Mouse (Mus musculus): ENCODE measurements at regions not wholly inside any gene's neighbourhood (a gene's known extent, or its start where the extent isn't known, plus 50 kb on each side); places are given as distances from the start of the nearest gene placed in this dataset.

DNA sequence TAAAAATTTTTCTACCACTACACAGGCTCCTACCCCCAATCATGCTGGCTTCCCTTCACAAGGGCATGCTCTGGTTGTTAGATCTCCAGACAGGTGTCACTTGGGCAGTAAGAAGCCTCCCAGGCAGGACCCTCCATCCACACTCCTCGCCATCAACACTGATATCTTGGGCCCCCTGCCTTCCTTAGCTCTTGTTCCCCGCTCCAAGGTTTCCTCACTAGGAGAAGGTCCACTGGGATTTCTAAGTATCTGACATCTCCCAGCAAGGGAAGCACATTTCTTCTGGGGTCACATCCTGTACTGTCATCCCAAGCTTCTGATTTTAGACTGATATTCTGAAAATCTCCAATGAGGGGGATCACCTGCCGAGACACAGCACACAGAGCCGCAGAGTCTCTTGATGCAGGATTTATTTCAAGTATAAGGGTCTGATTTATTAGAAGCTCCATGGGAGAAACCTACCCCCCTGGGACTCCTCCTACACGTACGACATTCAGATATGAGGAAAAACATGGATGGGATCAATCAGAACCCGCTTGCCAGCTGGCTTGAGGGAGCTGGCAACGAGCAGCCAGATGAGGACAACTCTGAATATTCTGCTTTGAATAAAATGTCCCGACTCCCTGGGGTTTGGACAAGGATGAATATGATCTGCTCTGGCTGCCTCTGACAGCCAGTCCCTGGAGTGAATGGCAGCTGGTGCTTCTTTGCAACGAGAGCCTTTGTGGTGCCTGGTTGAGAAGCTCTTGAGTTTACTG lies 322.8 kb downstream of the Vps13c start:
- WGBS, result 68% methylated on average over 10 of the region's 10 CpGs
- Histone ChIP-seq H3K4me1 (ENCODE audit: insufficient read depth, low read length) (no peaks in the 10 kb centered on the region), H3K9ac (replicated peaks; ENCODE audit: low read length, poor library complexity, severe bottlenecking) (no peak overlapping the region), H3K9me3 (ENCODE audit: low read length) (no peaks in the 10 kb centered on the region), H3K36me3 (ENCODE audit: insufficient read depth, low read length) (no peaks in the 10 kb centered on the region), H3K4me3 (ENCODE audit: low read depth, low read length) (no peak overlapping the region), H3K27me3 (ENCODE audit: insufficient read depth, low read length) (no peaks in the 10 kb centered on the region), H3K4me2 (ENCODE audit: low read depth, low read length, poor library complexity, severe bottlenecking) (no peak overlapping the region), H3K27ac (ENCODE audit: low read depth, low read length) (no peak overlapping the region)
- DNase-seq (ENCODE audit: low spot score) (peak; percentile 42), ATAC-seq (ENCODE audit: low FRiP score) (no peak)
- no peak for TF ChIP-seq CTCF (IDR thresholded peaks at IDR 0.05)

DNA sequence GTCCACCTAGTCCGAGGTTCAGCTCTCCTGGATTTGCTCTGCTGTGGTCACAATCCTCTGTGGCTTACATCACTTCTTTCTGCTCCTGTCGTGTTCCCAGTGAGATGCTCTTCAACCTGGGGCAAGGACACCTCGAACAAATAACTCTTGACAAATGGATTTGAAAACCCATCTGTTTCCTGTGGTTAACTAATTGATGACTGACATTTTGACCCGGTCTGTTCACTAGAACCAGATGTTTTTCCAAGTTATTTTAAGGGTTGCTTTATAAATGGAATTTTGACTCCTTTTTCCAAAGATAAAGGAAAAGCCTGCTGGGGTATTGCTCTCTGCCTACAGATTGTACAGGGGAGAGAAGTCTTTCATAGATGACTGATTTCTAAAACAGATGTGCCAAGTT lies 326.4 kb downstream of the Vps13c start:
- no peaks in the 10 kb centered on the region for H3K27me3 ChIP-seq (ENCODE audit: insufficient read depth, low read length)
- no peak overlapping the region for H3K4me3 ChIP-seq (ENCODE audit: low read depth, low read length)
- no peak for TF ChIP-seq CTCF (IDR thresholded peaks at IDR 0.05)
- no peaks in the 10 kb centered on the region for H3K9me3 ChIP-seq (ENCODE audit: low read length)
- ATAC-seq (ENCODE audit: low FRiP score) (no peak), DNase-seq (ENCODE audit: low spot score) (no peak)
- WGBS, result 62% methylated on average over 4 of the region's 4 CpGs
- H3K4me2 ChIP-seq (ENCODE audit: low read depth, low read length, poor library complexity, severe bottlenecking), result no peak overlapping the region
- H3K27ac ChIP-seq (ENCODE audit: low read depth, low read length), result no peak overlapping the region
- H3K4me1 ChIP-seq (ENCODE audit: insufficient read depth, low read length), result no peaks in the 10 kb centered on the region
- H3K36me3 ChIP-seq (ENCODE audit: insufficient read depth, low read length), result no peaks in the 10 kb centered on the region
- H3K9ac ChIP-seq (replicated peaks; ENCODE audit: low read length, poor library complexity, severe bottlenecking), result no peak overlapping the region

DNA sequence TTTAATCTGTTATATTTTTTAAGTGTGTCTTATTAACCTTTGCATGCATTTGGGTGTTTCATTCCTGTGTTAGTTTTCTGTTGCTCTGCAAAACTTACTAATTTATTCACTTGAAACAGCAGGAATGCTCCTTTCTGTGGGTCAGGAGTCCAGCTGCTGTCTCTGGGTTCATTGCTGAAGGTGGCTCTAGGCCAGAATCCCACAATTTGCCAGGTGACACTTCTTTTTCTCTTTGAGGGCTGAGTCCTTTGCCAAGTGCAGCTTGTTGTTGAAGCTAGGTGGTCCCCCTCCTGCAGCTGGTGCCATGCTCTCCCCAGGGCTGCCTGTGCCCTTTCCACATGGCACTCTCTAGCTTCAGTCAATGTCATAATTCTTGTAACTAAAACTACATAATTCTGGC lies 348.7 kb downstream of the Vps13c start:
- H3K27me3 ChIP-seq (ENCODE audit: insufficient read depth, low read length), result no peaks in the 10 kb centered on the region
- no peak for ATAC-seq (ENCODE audit: low FRiP score)
- no peaks in the 10 kb centered on the region for H3K4me1 ChIP-seq (ENCODE audit: insufficient read depth, low read length)
- no peak overlapping the region for H3K4me3 ChIP-seq (ENCODE audit: low read depth, low read length)
- no peaks in the 10 kb centered on the region for H3K36me3 ChIP-seq (ENCODE audit: insufficient read depth, low read length)
- H3K27ac ChIP-seq (ENCODE audit: low read depth, low read length), result no peak overlapping the region
- peak; percentile 26 for DNase-seq (ENCODE audit: low spot score)
- H3K9me3 ChIP-seq (ENCODE audit: low read length), result no peaks in the 10 kb centered on the region
- no peak for TF ChIP-seq CTCF (IDR thresholded peaks at IDR 0.05)
- H3K9ac ChIP-seq (replicated peaks; ENCODE audit: low read length, poor library complexity, severe bottlenecking), result no peak overlapping the region
- no peak overlapping the region for H3K4me2 ChIP-seq (ENCODE audit: low read depth, low read length, poor library complexity, severe bottlenecking)

GRCm38 (mm10) chr9:68199831-68200230 lies 359.6 kb downstream of the Vps13c start:
- no peaks in the 10 kb centered on the region for H3K27me3 ChIP-seq (ENCODE audit: insufficient read depth, low read length)
- no peak overlapping the region for H3K4me2 ChIP-seq (ENCODE audit: low read depth, low read length, poor library complexity, severe bottlenecking)
- no peak for ATAC-seq (ENCODE audit: low FRiP score)
- no peak for DNase-seq (ENCODE audit: low spot score)
- no peak overlapping the region for H3K4me3 ChIP-seq (ENCODE audit: low read depth, low read length)
- no peaks in the 10 kb centered on the region for H3K4me1 ChIP-seq (ENCODE audit: insufficient read depth, low read length)
- 76% methylated on average over 4 of the region's 4 CpGs for WGBS
- no peaks in the 10 kb centered on the region for H3K36me3 ChIP-seq (ENCODE audit: insufficient read depth, low read length)
- H3K9ac ChIP-seq (replicated peaks; ENCODE audit: low read length, poor library complexity, severe bottlenecking), result no peak overlapping the region
- no peaks in the 10 kb centered on the region for H3K9me3 ChIP-seq (ENCODE audit: low read length)
- TF ChIP-seq CTCF (IDR thresholded peaks at IDR 0.05), result no peak
- no peak overlapping the region for H3K27ac ChIP-seq (ENCODE audit: low read depth, low read length)

DNA sequence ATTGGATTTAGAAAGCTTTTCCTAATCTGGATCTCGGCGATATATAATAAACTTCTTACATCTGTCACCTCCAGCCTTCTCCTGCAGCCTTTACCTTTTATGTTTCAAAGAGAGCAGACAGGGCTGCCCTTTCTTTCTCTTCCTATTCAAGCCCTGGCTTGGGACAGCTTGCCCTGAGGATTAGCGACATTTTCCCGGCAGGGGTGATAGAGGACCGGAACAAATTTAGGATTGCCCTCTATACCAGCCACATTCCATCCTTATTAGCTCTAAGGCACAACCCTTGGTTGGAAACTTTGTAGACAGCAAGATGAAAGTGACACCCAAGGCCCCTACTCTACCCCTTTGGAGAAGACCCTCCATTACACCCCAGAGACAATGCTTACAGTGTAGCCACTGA lies 360.8 kb downstream of the Vps13c start:
- no peaks in the 10 kb centered on the region for H3K27me3 ChIP-seq (ENCODE audit: insufficient read depth, low read length)
- DNase-seq (ENCODE audit: low spot score) (no peak), ATAC-seq (ENCODE audit: low FRiP score) (no peak)
- no peak overlapping the region for H3K4me2 ChIP-seq (ENCODE audit: low read depth, low read length, poor library complexity, severe bottlenecking)
- H3K4me1 ChIP-seq (ENCODE audit: insufficient read depth, low read length), result no peaks in the 10 kb centered on the region
- H3K36me3 ChIP-seq (ENCODE audit: insufficient read depth, low read length), result no peaks in the 10 kb centered on the region
- H3K9me3 ChIP-seq (ENCODE audit: low read length), result no peaks in the 10 kb centered on the region
- WGBS, result 12% methylated on average over 5 of the region's 5 CpGs
- no peak overlapping the region for H3K27ac ChIP-seq (ENCODE audit: low read depth, low read length)
- no peak overlapping the region for H3K9ac ChIP-seq (replicated peaks; ENCODE audit: low read length, poor library complexity, severe bottlenecking)
- no peak overlapping the region for H3K4me3 ChIP-seq (ENCODE audit: low read depth, low read length)
- no peak for TF ChIP-seq CTCF (IDR thresholded peaks at IDR 0.05)

DNA sequence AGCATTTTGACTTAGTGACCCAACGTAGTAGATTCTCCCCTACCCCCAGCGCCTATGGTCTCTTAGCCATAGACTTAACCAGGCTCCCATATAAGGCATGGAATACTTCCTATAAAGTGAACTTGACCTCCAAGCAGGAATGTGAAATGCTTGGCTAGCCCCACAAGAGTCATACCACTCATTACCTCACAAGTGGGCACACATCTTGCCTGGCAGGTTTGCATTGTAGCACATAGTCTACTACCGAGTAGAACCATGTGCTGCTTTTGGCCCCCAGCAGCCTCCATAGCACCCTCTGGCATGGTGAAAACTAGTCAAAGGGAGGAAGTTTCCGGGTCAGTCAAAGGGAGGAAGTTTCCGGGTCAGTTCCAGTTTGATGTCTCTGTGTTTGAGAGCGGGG lies 385.5 kb downstream of the Vps13c start:
- no peak overlapping the region for H3K9ac ChIP-seq (replicated peaks; ENCODE audit: low read length, poor library complexity, severe bottlenecking)
- H3K4me2 ChIP-seq (ENCODE audit: low read depth, low read length, poor library complexity, severe bottlenecking), result no peak overlapping the region
- ATAC-seq (ENCODE audit: low FRiP score), result no peak
- H3K4me3 ChIP-seq (ENCODE audit: low read depth, low read length), result no peak overlapping the region
- no peak overlapping the region for H3K27ac ChIP-seq (ENCODE audit: low read depth, low read length)
- WGBS, result 95% methylated on average over 6 of the region's 6 CpGs
- no peaks in the 10 kb centered on the region for H3K9me3 ChIP-seq (ENCODE audit: low read length)
- H3K4me1 ChIP-seq (ENCODE audit: insufficient read depth, low read length), result no peaks in the 10 kb centered on the region
- no peak for DNase-seq (ENCODE audit: low spot score)
- no peaks in the 10 kb centered on the region for H3K36me3 ChIP-seq (ENCODE audit: insufficient read depth, low read length)
- TF ChIP-seq CTCF (IDR thresholded peaks at IDR 0.05), result no peak
- no peaks in the 10 kb centered on the region for H3K27me3 ChIP-seq (ENCODE audit: insufficient read depth, low read length)

Data from midbrain, postnatal 0 days (tissue).